Comparison of ENCODE assay signal across 23 mouse cellular contexts in the genomic region with DNA sequence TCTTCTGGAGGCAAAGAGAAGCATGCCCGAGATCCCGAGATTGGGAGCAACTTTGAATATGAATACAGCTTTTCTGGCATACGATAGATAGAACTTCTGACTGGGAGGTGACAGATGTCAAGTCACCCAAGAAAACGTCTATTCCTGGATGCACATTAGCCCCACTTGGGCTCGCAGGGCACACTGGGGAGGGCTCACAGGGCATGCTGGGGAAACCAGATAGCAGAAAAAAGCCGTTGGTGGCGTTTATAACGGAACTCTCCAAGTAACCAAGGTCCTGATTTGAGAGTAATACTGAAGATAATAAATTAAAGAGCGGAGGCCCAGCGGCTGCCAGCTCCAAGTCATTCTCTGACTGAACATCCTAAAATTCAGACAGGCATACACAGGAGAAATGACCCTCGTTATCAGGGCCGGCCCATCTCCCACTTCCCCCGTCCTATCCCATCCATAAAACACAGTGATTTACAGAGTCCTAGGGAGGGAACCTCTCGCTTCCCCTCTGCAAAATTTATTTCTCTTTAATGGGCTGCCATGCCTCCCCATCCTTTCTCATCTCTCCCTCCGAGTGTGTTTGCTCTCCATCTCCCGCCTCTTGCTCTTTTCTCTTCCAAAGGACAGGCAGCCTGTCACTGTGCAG.
DNase-seq lines count a peak whose midpoint lies in the region; ATAC-seq lines count a peak whose summit lies in the region.
"Had no signal": no experiment of that assay in that cellular context is flagged by ENCODE, and none has a peak within 500 bp of the region (broad histone marks: within the 10 kb centered on the region; RNA-seq: fewer than 3 reads in every experiment).

No protein-coding gene starts in this region.

- DNase-seq in embryo, embryonic 11 days = peak; percentile 26
- no peak for DNase-seq in embryo, embryonic 10.5 days (ENCODE audit: low spot score)
- no peak for DNase-seq in kidney, postnatal 25 days
- peak; percentile 5 to 14 for DNase-seq in kidney, postnatal 36 days
- no peak for DNase-seq in frontal cortex, postnatal 14 days (ENCODE audit: low spot score in 2 of 2)
- no peak for DNase-seq in spleen, adult 18-20 months
- DNase-seq: cerebellum, adult 11 months; cerebellum, postnatal 36 days; gastrocnemius, postnatal 14 days; heart, postnatal 14 days; lung, embryonic 14.5 days; thymus, postnatal 14 days had no signal

- no peak overlapping the region for H3K9ac ChIP-seq in kidney, embryonic 15.5 days
- no peak overlapping the region for H3K9ac ChIP-seq in neural tube, embryonic 13.5 days
- H3K9ac ChIP-seq: embryonic facial prominence, embryonic 13.5 days; limb, embryonic 12.5 days; lung, embryonic 14.5 days; midbrain, embryonic 15.5 days; stomach, embryonic 15.5 days had no signal

- no peak overlapping the region for H3K4me3 ChIP-seq in kidney, embryonic 15.5 days (replicated peaks)
- no peak overlapping the region for H3K4me3 ChIP-seq in neural tube, embryonic 13.5 days
- H3K4me3 ChIP-seq: embryonic facial prominence, embryonic 13.5 days; heart, embryonic 10.5 days; layer of hippocampus, adult 2 months; left cerebral cortex, adult 2 months; limb, embryonic 12.5 days; midbrain, embryonic 15.5 days; stomach, embryonic 15.5 days had no signal

- WGBS in kidney, embryonic 15.5 days = 17% methylated on average over 16 of the region's 16 CpGs
- 21% methylated on average over 16 of the region's 16 CpGs for WGBS in neural tube, embryonic 13.5 days

- peaks cover 60% of the 10 kb centered on the region for H3K4me1 ChIP-seq in kidney, embryonic 15.5 days
- peaks cover 65% of the 10 kb centered on the region for H3K4me1 ChIP-seq in neural tube, embryonic 13.5 days (replicated peaks)

- H3K4me2 ChIP-seq in kidney, embryonic 15.5 days = 0 out of 2 replicates have a peak overlapping the region, but pooled peaks have one; percentile 29
- no peak overlapping the region for H3K4me2 ChIP-seq in neural tube, embryonic 13.5 days
- H3K4me2 ChIP-seq: embryonic facial prominence, embryonic 13.5 days; limb, embryonic 12.5 days; lung, embryonic 14.5 days; midbrain, embryonic 15.5 days; stomach, embryonic 15.5 days had no signal

- H3K27ac ChIP-seq in kidney, embryonic 15.5 days = peak overlapping the region; percentile 41
- peak overlapping the region; percentile 52 for H3K27ac ChIP-seq in neural tube, embryonic 13.5 days (replicated peaks)
- H3K27ac ChIP-seq: embryonic facial prominence, embryonic 13.5 days; heart, embryonic 10.5 days; layer of hippocampus, adult 2 months; left cerebral cortex, adult 2 months; limb, embryonic 12.5 days; macrophage; midbrain, embryonic 15.5 days; stomach, embryonic 15.5 days had no signal

- H3K27me3 ChIP-seq in kidney, embryonic 15.5 days = peaks cover 37% of the 10 kb centered on the region
- H3K27me3 ChIP-seq in neural tube, embryonic 13.5 days = no peaks in the 10 kb centered on the region
- H3K27me3 ChIP-seq: CH12.LX; embryonic facial prominence, embryonic 13.5 days; limb, embryonic 12.5 days; midbrain, embryonic 15.5 days; stomach, embryonic 15.5 days had no signal

- H3K9me3 ChIP-seq in kidney, embryonic 15.5 days (replicated peaks) = no peaks in the 10 kb centered on the region
- no peaks in the 10 kb centered on the region for H3K9me3 ChIP-seq in neural tube, embryonic 13.5 days
- H3K9me3 ChIP-seq: embryonic facial prominence, embryonic 13.5 days; heart, embryonic 10.5 days; limb, embryonic 12.5 days; midbrain, embryonic 15.5 days; stomach, embryonic 15.5 days had no signal

- ATAC-seq in kidney, embryonic 15.5 days (replicated peaks; ENCODE audit: low FRiP score) = peak; percentile 87
- peak; percentile 37; the same call in 1 of the 2 replicates for ATAC-seq in neural tube, embryonic 13.5 days (ENCODE audit: low read depth)
- ATAC-seq: midbrain, embryonic 15.5 days had no signal

- H3K36me3 ChIP-seq in kidney, embryonic 15.5 days = no peaks in the 10 kb centered on the region
- H3K36me3 ChIP-seq in neural tube, embryonic 13.5 days = no peaks in the 10 kb centered on the region
- H3K36me3 ChIP-seq: embryonic facial prominence, embryonic 13.5 days; heart, embryonic 10.5 days; limb, embryonic 12.5 days; midbrain, embryonic 15.5 days; stomach, embryonic 15.5 days had no signal

Comparison
In these comparisons a context has a peak if more than half of its experiments do, and no peak if none do; other contexts are left out.
1. DNase-seq: peak in embryo, embryonic 11 days (single experiment) and kidney, postnatal 36 days (2 of 2); none in embryo, embryonic 10.5 days (single experiment), kidney, postnatal 25 days (0 of 2), frontal cortex, postnatal 14 days (0 of 2) and spleen, adult 18-20 months (0 of 2).